Mouse (Mus musculus) embryonic facial prominence, embryonic 10.5 days (tissue): ENCODE results near the gene Hccs. TPM values are rescaled to one million over a fixed set of nuclear protein-coding genes. Genes with fewer than 3 reads are reported as not detected.

Experiments used
- DNase-seq: peaks from one replicate; pipeline ENCODE4 v3.0.0-alpha.2; 2017; ENCODE audit warnings: low spot score
- H3K27ac ChIP-seq: fragments of 300-500 bp; sonication (generic); replicated peaks from 2 replicates; pipeline ENCODE4 v1.5.1; 2016; ENCODE audit warnings: mild to moderate bottlenecking
- H3K27me3 ChIP-seq: fragments of 300-500 bp; sonication (generic); replicated peaks from 2 replicates; pipeline ENCODE4 v1.6.1; 2016; ENCODE audit warnings: low read depth, mild to moderate bottlenecking; ENCODE audit not compliant: poor library complexity, severe bottlenecking
- H3K36me3 ChIP-seq: fragments of 300-500 bp; sonication (generic); replicated peaks from 2 replicates; pipeline ENCODE4 v1.6.1; 2016; ENCODE audit warnings: mild to moderate bottlenecking, moderate library complexity
- H3K4me1 ChIP-seq: fragments of 300-500 bp; sonication (generic); 2 replicates; pipeline ENCODE4 v1.6.1; 2016
- H3K4me3 ChIP-seq: fragments of 300-500 bp; sonication (generic); 2 replicates; pipeline ENCODE4 v1.5.1; 2016; ENCODE audit warnings: mild to moderate bottlenecking, moderate library complexity
- H3K9me3 ChIP-seq: fragments of 300-500 bp; sonication (generic); 2 replicates; pipeline ENCODE4 v1.6.1; 2016; ENCODE audit warnings: mild to moderate bottlenecking
- WGBS: fragments of 180-500 bp; shearing (Covaris S2); methylation state at CpG from one replicate; pipeline ENCODE4 v1.1.7; 2016; 5-methylcytosine and 5-hydroxymethylcytosine counted together
- polyA plus RNA-seq: library from polyadenylated mRNA; unstranded; fragments of >200 nt; fragmentation: Nextera tagmentation; extraction: Ambion mirVana; gene quantifications from 2 replicates; pipeline ENCODE4 v1.2.1, GENCODE M21; 2016

Hccs gene
- polyA plus RNA-seq, 1 experiment from 2014 or later = 34.8 TPM

DNA sequence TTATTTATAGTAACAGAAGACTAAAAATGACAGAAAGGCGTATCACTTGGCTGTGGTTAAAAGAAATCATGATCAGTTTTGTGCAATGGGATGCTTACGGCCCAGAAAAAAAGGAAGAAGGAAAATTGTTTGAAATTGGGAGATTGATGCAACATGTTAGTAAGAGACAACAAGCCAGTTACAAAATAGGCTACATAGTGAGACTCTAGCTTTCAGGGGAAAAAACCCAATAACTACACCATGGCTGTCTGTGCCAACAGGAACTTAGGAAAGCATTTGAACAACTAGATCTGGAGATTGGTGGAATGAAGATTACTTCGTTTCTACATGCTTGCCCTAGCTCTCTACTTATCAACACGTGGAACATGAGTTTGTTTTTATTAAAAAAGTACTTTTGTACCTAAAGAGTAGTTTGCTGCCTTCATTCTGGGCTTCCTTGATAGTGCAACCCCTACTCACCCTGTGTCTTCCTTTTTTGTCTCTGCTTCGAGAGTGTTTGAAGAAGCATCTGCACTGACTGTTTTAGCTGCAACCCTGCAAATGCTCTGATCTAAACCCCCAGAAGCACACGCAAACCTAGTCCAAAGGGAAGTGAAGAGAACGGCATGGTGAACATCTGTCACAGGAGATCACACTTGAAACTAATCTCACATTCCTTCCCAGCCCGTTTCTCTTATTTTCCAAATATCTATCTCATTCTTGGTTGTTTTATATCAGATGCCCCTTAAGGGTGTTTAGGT, 56.6 kb downstream of the Hccs start:
- H3K9me3 ChIP-seq = no peaks in the 10 kb centered on the region
- H3K27me3 ChIP-seq = peaks cover 88% of the 10 kb centered on the region
- no peak overlapping the region for H3K27ac ChIP-seq
- H3K4me3 ChIP-seq = no peak overlapping the region
- no peaks in the 10 kb centered on the region for H3K36me3 ChIP-seq
- 77% methylated on average over 8 of the region's 8 CpGs for WGBS
- no peak for DNase-seq
- H3K4me1 ChIP-seq = no peaks in the 10 kb centered on the region

DNA sequence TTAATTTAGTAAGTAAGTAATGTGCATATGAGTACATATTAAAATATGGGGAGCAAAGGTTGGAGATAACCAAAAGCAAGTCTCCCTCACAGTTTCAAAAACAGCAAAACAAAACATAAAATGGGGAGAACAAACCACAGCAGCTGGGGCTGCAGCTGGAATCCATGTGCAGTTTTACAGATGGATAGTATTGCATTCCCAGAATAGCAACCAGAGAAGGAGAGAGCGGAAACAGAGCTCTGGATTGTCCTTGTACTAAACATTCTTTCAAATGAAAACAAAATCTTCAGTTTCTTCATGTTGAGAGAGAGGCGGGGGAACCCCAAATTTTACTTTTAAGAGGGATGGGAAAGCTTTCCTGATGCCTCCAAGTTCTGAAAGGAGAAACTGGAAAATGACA, 58.0 kb downstream of the Hccs start:
- DNase-seq = no peak
- peaks cover 90% of the 10 kb centered on the region for H3K27me3 ChIP-seq
- H3K4me3 ChIP-seq = no peak overlapping the region
- no peaks in the 10 kb centered on the region for H3K9me3 ChIP-seq
- no peak overlapping the region for H3K27ac ChIP-seq
- H3K36me3 ChIP-seq = no peaks in the 10 kb centered on the region
- H3K4me1 ChIP-seq = no peaks in the 10 kb centered on the region
- WGBS = 61% methylated on average over 2 of the region's 2 CpGs

DNA sequence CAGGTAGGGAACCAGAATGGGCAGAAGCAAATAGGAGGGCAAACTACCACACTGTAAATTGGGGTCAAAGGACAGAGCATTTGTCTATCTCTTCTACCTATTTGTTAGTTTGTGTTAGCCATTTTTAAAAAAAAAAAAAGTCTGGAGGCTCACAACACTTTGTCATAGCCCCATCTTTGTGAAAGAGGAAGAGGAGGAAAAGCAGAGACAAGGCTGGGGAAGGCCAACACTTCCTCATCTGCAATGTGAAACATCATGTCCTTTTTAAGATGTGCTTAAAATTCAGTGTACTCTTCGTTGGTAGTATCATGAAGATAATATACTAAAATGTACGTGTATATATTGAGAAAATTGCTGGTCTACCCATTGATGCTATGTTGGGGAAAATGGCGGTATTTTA, 59.1 kb downstream of the Hccs start:
- WGBS = 79% methylated on average over 3 of the region's 3 CpGs
- Histone ChIP-seq H3K27ac (no peak overlapping the region), H3K4me3 (no peak overlapping the region), H3K9me3 (no peaks in the 10 kb centered on the region), H3K27me3 (peaks cover 90% of the 10 kb centered on the region), H3K4me1 (no peaks in the 10 kb centered on the region), H3K36me3 (no peaks in the 10 kb centered on the region)
- no peak for DNase-seq

DNA sequence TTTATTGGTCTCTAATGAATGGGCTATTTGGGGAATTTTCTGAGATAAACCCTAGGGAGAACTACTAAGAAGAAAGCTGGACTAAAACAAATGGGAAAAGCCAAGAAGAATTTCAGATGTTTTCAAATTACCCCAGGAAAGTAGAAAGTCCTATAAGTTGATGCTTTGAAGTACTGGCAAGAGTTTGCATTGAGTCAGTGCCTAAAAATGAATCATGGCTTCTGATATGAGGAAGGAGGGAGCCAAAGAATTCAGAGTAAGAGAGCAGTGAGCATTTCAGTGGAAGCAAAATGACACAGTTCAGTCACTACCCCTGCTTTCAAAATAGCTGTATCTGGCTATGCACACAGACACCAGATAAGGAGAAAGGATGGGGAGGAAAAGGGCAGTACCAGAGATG, 63.4 kb downstream of the Hccs start:
- H3K4me3 ChIP-seq = no peak overlapping the region
- peaks cover 72% of the 10 kb centered on the region for H3K27me3 ChIP-seq
- H3K27ac ChIP-seq = no peak overlapping the region
- no peaks in the 10 kb centered on the region for H3K9me3 ChIP-seq
- no peaks in the 10 kb centered on the region for H3K36me3 ChIP-seq
- H3K4me1 ChIP-seq = no peaks in the 10 kb centered on the region
- DNase-seq = no peak

DNA sequence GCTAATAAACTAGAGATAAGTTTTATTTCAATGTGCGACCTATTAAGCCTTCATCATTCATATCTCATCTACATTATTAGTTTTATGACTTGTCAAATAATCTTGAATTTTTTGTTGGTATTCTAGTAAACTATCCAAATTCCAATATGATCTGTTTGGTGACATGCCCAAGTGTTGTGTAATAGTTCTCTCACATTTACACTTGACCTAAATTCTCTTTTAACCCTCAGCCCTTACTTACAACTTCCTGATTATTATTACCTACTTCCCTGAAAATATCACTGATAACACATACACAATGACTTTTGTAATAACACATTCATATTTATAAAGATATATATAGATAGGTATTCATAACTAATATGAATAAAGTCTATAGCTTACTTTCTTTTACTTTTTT, 64.3 kb downstream of the Hccs start:
- DNase-seq = no peak
- H3K27me3 ChIP-seq = peaks cover 66% of the 10 kb centered on the region
- no peak overlapping the region for H3K27ac ChIP-seq
- H3K36me3 ChIP-seq = no peaks in the 10 kb centered on the region
- WGBS = 83% methylated on average over 1 of the region's 1 CpGs
- H3K4me1 ChIP-seq = no peaks in the 10 kb centered on the region
- H3K4me3 ChIP-seq = no peak overlapping the region
- H3K9me3 ChIP-seq = no peaks in the 10 kb centered on the region

DNA sequence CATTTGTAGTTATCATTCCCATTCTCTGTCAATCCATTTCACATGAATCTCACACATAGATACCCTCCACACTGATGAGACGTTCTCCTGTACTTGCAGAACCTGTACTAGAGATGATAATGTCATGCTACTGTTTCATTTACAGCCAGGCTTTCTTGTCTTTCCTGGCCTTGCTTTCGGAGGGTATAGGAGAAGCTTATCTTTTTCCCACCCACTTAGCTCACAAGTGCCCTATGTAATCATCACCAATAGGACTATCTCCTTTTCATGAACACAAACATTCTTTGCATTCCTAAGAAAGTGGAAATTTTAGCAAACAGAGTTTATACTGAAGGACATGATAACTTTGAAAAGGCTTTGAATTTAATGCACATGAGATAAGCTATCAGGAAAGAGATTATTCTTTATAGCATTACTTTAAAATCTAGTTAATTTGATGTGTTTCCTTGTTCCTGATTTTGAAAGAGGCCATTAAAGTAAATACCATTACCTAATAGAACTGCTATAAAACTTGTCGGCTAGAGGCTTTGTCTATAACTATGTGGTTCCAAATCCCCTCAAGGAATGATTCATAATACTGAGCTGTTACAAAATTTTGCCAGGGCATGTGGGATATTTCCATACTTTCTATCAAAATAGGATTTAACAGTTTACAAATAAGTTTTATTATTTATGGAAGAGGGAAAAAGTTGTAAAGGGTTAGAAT, 97.7 kb downstream of the Hccs start:
- Histone ChIP-seq H3K4me3 (no peak overlapping the region), H3K4me1 (no peaks in the 10 kb centered on the region), H3K27me3 (peaks cover 80% of the 10 kb centered on the region), H3K9me3 (no peaks in the 10 kb centered on the region), H3K36me3 (no peaks in the 10 kb centered on the region), H3K27ac (no peak overlapping the region)
- DNase-seq = no peak
- 84% methylated on average over 3 of the region's 3 CpGs for WGBS

DNA sequence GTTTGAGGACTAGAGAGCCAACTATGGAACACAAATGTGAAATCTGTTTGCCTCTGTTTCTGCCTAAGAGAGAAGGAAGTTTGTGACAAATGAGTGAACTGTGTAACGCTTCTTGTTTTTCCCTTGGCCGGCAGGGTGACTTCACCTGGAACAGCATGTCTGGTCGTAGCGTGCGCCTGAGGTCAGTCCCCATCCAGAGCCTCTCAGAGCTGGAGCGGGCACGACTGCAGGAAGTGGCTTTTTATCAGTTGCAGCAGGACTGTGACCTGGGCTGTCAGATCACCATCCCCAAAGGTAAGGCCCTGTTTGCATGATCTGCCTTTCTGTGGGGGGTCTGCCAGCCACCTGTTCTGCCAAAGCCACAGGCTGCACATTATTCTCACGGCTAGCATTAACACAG, 100.1 kb downstream of the Hccs start:
- DNase-seq = no peak
- Histone ChIP-seq H3K27ac (no peak overlapping the region), H3K27me3 (peaks cover 82% of the 10 kb centered on the region), H3K9me3 (no peaks in the 10 kb centered on the region), H3K36me3 (no peaks in the 10 kb centered on the region), H3K4me3 (no peak overlapping the region), H3K4me1 (no peaks in the 10 kb centered on the region)
- WGBS = 73% methylated on average over 8 of the region's 8 CpGs

DNA sequence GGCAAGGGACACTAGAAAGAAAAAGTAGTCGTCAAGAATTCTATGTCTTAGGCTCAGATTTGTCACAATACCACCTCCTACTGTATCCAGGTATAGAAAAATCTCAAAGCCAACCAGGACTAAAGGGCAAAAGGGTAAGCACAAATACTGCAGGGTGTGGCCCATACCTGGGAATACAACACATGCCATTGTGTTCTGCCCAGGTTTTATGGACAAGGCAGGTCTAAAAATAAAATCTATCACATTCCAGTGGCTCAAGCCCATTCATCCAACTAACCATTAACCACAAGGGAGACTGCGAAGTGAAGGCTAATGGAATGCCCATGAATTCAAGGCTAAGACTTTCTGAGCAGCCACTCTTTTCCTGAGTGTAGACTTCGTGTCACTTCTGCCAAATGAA, 110.2 kb downstream of the Hccs start:
- 78% methylated on average over 3 of the region's 3 CpGs for WGBS
- Histone ChIP-seq H3K36me3 (no peaks in the 10 kb centered on the region), H3K27me3 (peaks cover 81% of the 10 kb centered on the region), H3K27ac (no peak overlapping the region), H3K9me3 (no peaks in the 10 kb centered on the region), H3K4me1 (no peaks in the 10 kb centered on the region), H3K4me3 (no peak overlapping the region)
- no peak for DNase-seq

Other genes starting within 250 kb of the Hccs start
- not detected in 2 replicates for gene Amelx, start 133.2 kb downstream of the Hccs start, polyA plus RNA-seq